Mouse (Mus musculus) limb, embryonic 11.5 days (tissue): ENCODE measurements at regions not wholly inside any gene's neighbourhood (a gene's known extent, or its start where the extent isn't known, plus 50 kb on each side); places are given as distances from the start of the nearest gene placed in this dataset.

ENCODE experiments used
- ATAC-seq: fragments of 200-750 bp; cut with Nextera tagmentation; 2 replicates; pipeline ENCODE4 v1.8.0; 2017; ENCODE audit warnings: low read depth; ENCODE audit not compliant: insufficient number of reproducible peaks, low FRiP score, low TSS enrichment
- DNase-seq: peaks from one replicate; pipeline ENCODE4 v3.0.0-alpha.2; 2015; ENCODE audit warnings: low spot score
- H3K27ac ChIP-seq: fragments of 300-500 bp; sonication (generic); replicated peaks from 2 replicates; pipeline ENCODE4 v1.5.1; 2014; ENCODE audit warnings: low read depth, mild to moderate bottlenecking, low read length
- H3K27me3 ChIP-seq: fragments of 300-500 bp; sonication (generic); 2 replicates; pipeline ENCODE4 v1.6.1; 2014; ENCODE audit warnings: mild to moderate bottlenecking, low read length, mixed read lengths; ENCODE audit not compliant: control insufficient read depth, insufficient read depth
- H3K36me3 ChIP-seq: fragments of 300-500 bp; sonication (generic); 2 replicates; pipeline ENCODE4 v1.6.1; 2014; ENCODE audit warnings: mild to moderate bottlenecking, low read length, moderate library complexity, mixed read lengths; ENCODE audit not compliant: control insufficient read depth, insufficient read depth
- H3K4me1 ChIP-seq: fragments of 300-500 bp; sonication (generic); 2 replicates; pipeline ENCODE4 v1.6.1; 2014; ENCODE audit warnings: low read length, mixed read lengths; ENCODE audit not compliant: control insufficient read depth, insufficient read depth
- H3K4me2 ChIP-seq: fragments of 300-500 bp; sonication (generic); 2 replicates; pipeline ENCODE4 v1.6.1; 2014; ENCODE audit warnings: low read depth, mild to moderate bottlenecking, moderate library complexity; ENCODE audit not compliant: severe bottlenecking
- H3K4me3 ChIP-seq: fragments of 300-500 bp; sonication (generic); 2 replicates; pipeline ENCODE4 v1.5.1; 2014; ENCODE audit warnings: low read depth, low read length
- H3K9ac ChIP-seq: fragments of 300-500 bp; sonication (generic); 2 replicates; pipeline ENCODE4 v1.6.1; 2014; ENCODE audit warnings: mild to moderate bottlenecking, low read length
- H3K9me3 ChIP-seq: fragments of 300-500 bp; sonication (generic); 2 replicates; pipeline ENCODE4 v1.6.1; 2016; ENCODE audit warnings: low read length; ENCODE audit not compliant: control insufficient read depth
- WGBS: fragments of 180-500 bp; shearing (Covaris S2); extraction: QIAGEN DNeasy Blood & Tissue Kit; methylation state at CpG from one replicate; pipeline ENCODE4 v1.1.7; 2014; 5-methylcytosine and 5-hydroxymethylcytosine counted together

DNA sequence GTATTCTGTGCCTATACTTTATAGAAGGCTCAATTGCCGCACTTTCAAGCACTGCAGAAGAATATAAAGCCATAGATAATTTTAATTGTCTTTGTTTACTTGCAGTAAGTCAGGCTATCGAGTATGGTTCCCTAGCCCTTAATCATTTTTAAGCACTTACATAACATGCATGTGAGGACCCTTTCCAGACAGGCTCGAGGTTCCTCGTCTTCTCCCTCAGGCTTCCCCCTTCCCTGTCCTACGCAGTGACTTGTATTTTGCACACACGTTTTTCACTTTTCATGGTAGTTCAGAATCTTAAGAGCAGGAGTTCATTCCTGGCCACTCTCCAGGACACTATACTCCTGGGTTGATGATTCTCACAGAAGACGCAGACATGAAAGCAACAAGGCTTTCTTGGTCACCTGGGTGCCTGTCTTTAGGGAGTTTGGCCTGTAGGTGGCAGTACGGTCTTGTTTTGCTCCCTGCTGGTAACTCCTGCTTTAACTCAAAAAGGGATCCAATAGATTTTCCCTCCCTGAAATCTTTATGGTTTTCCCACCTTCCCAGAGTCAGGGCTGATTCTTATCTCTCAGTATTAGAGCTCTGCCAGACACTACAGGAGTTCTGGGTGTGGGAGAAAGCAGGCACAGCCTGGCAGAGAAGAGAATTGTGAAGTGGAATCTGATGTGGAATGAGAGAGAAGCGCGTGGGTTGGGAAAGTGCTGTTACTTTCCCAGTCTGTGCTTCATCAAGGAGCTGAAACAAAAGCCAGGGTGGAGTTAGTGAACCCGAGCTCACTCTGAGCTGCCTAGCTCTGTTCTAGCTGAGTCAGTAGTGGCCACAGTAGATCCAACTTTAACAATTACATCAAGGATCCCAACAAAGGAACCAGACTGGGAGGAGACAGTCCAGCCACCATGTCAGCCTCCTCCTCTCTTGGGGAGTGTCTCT is 346.5 kb upstream of the Cobl start:
- DNase-seq: peak; percentile 83
- Histone ChIP-seq H3K9ac (0 out of 2 replicates have a peak overlapping the region, but pooled peaks have one; percentile 22), H3K4me1 (no peaks in the 10 kb centered on the region), H3K4me3 (no peak overlapping the region), H3K9me3 (no peaks in the 10 kb centered on the region), H3K36me3 (no peaks in the 10 kb centered on the region), H3K4me2 (no peak overlapping the region), H3K27ac (no peak overlapping the region), H3K27me3 (no peaks in the 10 kb centered on the region)
- WGBS: 43% methylated on average over 11 of the region's 11 CpGs
- ATAC-seq: peak; percentile 77; the same call in 1 of the 2 replicates
